Mouse (Mus musculus) lung, embryonic 16.5 days (tissue): ENCODE measurements at regions not wholly inside any gene's neighbourhood (a gene's known extent, or its start where the extent isn't known, plus 50 kb on each side); places are given as distances from the start of the nearest gene placed in this dataset.

ENCODE experiments used
- ATAC-seq: fragments of 200-750 bp; cut with Nextera tagmentation; 2 replicates; pipeline ENCODE4 v1.8.0; 2017; ENCODE audit warnings: low read depth, mild to moderate bottlenecking, moderate library complexity
- H3K27ac ChIP-seq: fragments of 300-500 bp; sonication (generic); 2 replicates; pipeline ENCODE4 v1.5.1; 2014; ENCODE audit warnings: mild to moderate bottlenecking, control low read depth, low read length
- H3K27me3 ChIP-seq: fragments of 300-500 bp; sonication (generic); 2 replicates; pipeline ENCODE4 v1.6.1; 2014; ENCODE audit warnings: low read depth, low read length, mixed read lengths; ENCODE audit not compliant: control insufficient read depth, insufficient read depth
- H3K36me3 ChIP-seq: fragments of 300-500 bp; sonication (generic); 2 replicates; pipeline ENCODE4 v1.6.1; 2014; ENCODE audit warnings: low read length; ENCODE audit not compliant: control insufficient read depth, insufficient read depth
- H3K4me1 ChIP-seq: fragments of 300-500 bp; sonication (generic); replicated peaks from 2 replicates; pipeline ENCODE4 v1.6.1; 2014; ENCODE audit warnings: low read length, mixed read lengths; ENCODE audit not compliant: control insufficient read depth, insufficient read depth
- H3K4me2 ChIP-seq: fragments of 300-500 bp; sonication (generic); 2 replicates; pipeline ENCODE4 v1.6.1; 2014; ENCODE audit warnings: low read depth, low read length, control low read depth
- H3K4me3 ChIP-seq: fragments of 300-500 bp; sonication (generic); 2 replicates; pipeline ENCODE4 v1.5.1; 2014; ENCODE audit warnings: mild to moderate bottlenecking, low read length, control low read depth
- H3K9ac ChIP-seq: fragments of 300-500 bp; sonication (generic); 2 replicates; pipeline ENCODE4 v1.6.1; 2014; ENCODE audit warnings: low read length, control low read depth
- H3K9me3 ChIP-seq: fragments of 300-500 bp; sonication (generic); 2 replicates; pipeline ENCODE4 v1.6.1; 2016; ENCODE audit warnings: low read length; ENCODE audit not compliant: control insufficient read depth
- WGBS: fragments of 180-500 bp; shearing (Covaris S2); extraction: QIAGEN DNeasy Blood & Tissue Kit; methylation state at CpG from one replicate; pipeline ENCODE4 v1.1.7; 2014; 5-methylcytosine and 5-hydroxymethylcytosine counted together

- ATAC-seq, result no peak
- no peak overlapping the region for H3K9ac ChIP-seq
- no peak overlapping the region for H3K4me3 ChIP-seq
- no peak overlapping the region for H3K27ac ChIP-seq
- no peaks in the 10 kb centered on the region for H3K36me3 ChIP-seq
- H3K27me3 ChIP-seq, result no peaks in the 10 kb centered on the region
- 88% methylated on average over 5 of the region's 5 CpGs for WGBS
- peaks cover 11% of the 10 kb centered on the region; the same call in 1 of the 2 replicates for H3K9me3 ChIP-seq
- no peaks in the 10 kb centered on the region for H3K4me1 ChIP-seq
- no peak overlapping the region for H3K4me2 ChIP-seq
These were observed 112.6 kb upstream of the Map3k1 start for GRCm38 (mm10) chr13:111921142-111922035.

GRCm38 (mm10) chr13:111925349-111925748 is 116.6 kb upstream of the Map3k1 start:
- Histone ChIP-seq H3K9ac (no peak overlapping the region), H3K4me3 (no peak overlapping the region), H3K9me3 (peaks cover 11% of the 10 kb centered on the region; the same call in 1 of the 2 replicates), H3K27me3 (no peaks in the 10 kb centered on the region), H3K4me2 (no peak overlapping the region), H3K36me3 (no peaks in the 10 kb centered on the region), H3K27ac (no peak overlapping the region), H3K4me1 (peaks cover 4% of the 10 kb centered on the region; the same call in 1 of the 2 replicates)
- WGBS, result 94% methylated on average over 7 of the region's 7 CpGs
- ATAC-seq, result no peak

- WGBS, result 79% methylated on average over 8 of the region's 8 CpGs
- Histone ChIP-seq H3K9ac (no peak overlapping the region), H3K4me3 (no peak overlapping the region), H3K4me1 (peaks cover 4% of the 10 kb centered on the region; the same call in 1 of the 2 replicates), H3K4me2 (no peak overlapping the region), H3K27ac (no peak overlapping the region), H3K27me3 (no peaks in the 10 kb centered on the region), H3K36me3 (no peaks in the 10 kb centered on the region), H3K9me3 (peaks cover 10% of the 10 kb centered on the region; the same call in 1 of the 2 replicates)
- ATAC-seq, result no peak
These were observed 118.0 kb upstream of the Map3k1 start for GRCm38 (mm10) chr13:111926801-111927200.

GRCm38 (mm10) chr13:111927489-111927888 is 118.7 kb upstream of the Map3k1 start:
- Histone ChIP-seq H3K4me1 (peaks cover 4% of the 10 kb centered on the region; the same call in 1 of the 2 replicates), H3K27ac (no peak overlapping the region), H3K36me3 (no peaks in the 10 kb centered on the region), H3K4me2 (no peak overlapping the region), H3K9ac (no peak overlapping the region), H3K9me3 (peaks cover 3% of the 10 kb centered on the region; the same call in 1 of the 2 replicates), H3K4me3 (no peak overlapping the region), H3K27me3 (no peaks in the 10 kb centered on the region)
- ATAC-seq, result no peak
- WGBS, result 53% methylated on average over 3 of the region's 3 CpGs

GRCm38 (mm10) chr13:111928636-111929544 is 120.1 kb upstream of the Map3k1 start:
- peak; percentile 41; the same call in 1 of the 2 replicates for ATAC-seq
- H3K36me3 ChIP-seq, result no peaks in the 10 kb centered on the region
- WGBS, result 45% methylated on average over 9 of the region's 9 CpGs

GRCm38 (mm10) chr13:111929908-111930307 is 121.1 kb upstream of the Map3k1 start:
- H3K27me3 ChIP-seq, result no peaks in the 10 kb centered on the region
- no peak overlapping the region for H3K4me2 ChIP-seq
- WGBS, result 65% methylated on average over 1 of the region's 1 CpGs
- no peak overlapping the region for H3K27ac ChIP-seq
- H3K4me1 ChIP-seq, result peaks cover 9% of the 10 kb centered on the region
- no peak for ATAC-seq
- no peaks in the 10 kb centered on the region for H3K9me3 ChIP-seq
- no peak overlapping the region for H3K9ac ChIP-seq
- no peak overlapping the region for H3K4me3 ChIP-seq
- H3K36me3 ChIP-seq, result no peaks in the 10 kb centered on the region

More at GRCm38 (mm10) chr13:111928636-111929544, 120.1 kb upstream of the Map3k1 start:
- Histone ChIP-seq H3K27me3 (no peaks in the 10 kb centered on the region), H3K4me3 (no peak overlapping the region), H3K4me1 (peaks cover 9% of the 10 kb centered on the region), H3K9ac (no peak overlapping the region), H3K4me2 (no peak overlapping the region), H3K9me3 (no peaks in the 10 kb centered on the region), H3K27ac (no peak overlapping the region)

GRCm38 (mm10) chr13:111932464-111932863 is 123.7 kb upstream of the Map3k1 start:
- 79% methylated on average over 3 of the region's 3 CpGs for WGBS
- H3K27ac ChIP-seq, result no peak overlapping the region

GRCm38 (mm10) chr13:111933526-111934240 is 124.9 kb upstream of the Map3k1 start:
- Histone ChIP-seq H3K4me3 (no peak overlapping the region), H3K4me1 (peaks cover 13% of the 10 kb centered on the region), H3K27me3 (no peaks in the 10 kb centered on the region), H3K36me3 (no peaks in the 10 kb centered on the region), H3K9me3 (no peaks in the 10 kb centered on the region), H3K27ac (no peak overlapping the region), H3K9ac (no peak overlapping the region), H3K4me2 (no peak overlapping the region; the same call in 1 of the 2 replicates)
- no peak for ATAC-seq
- WGBS, result 41% methylated on average over 8 of the region's 8 CpGs

More at GRCm38 (mm10) chr13:111932464-111932863, 123.7 kb upstream of the Map3k1 start:
- H3K4me1 ChIP-seq, result peaks cover 13% of the 10 kb centered on the region
- H3K9ac ChIP-seq, result no peak overlapping the region
- no peak for ATAC-seq
- H3K4me2 ChIP-seq, result no peak overlapping the region
- H3K36me3 ChIP-seq, result no peaks in the 10 kb centered on the region
- H3K27me3 ChIP-seq, result no peaks in the 10 kb centered on the region
- no peak overlapping the region for H3K4me3 ChIP-seq
- no peaks in the 10 kb centered on the region for H3K9me3 ChIP-seq
